Mouse (Mus musculus): ENCODE measurements around the gene Vash1.

GRCm38 (mm10) chr12:86693389-86693788 is 14.9 kb downstream of the Vash1 start:
- TF ChIP-seq CTCF (IDR thresholded peaks at IDR 0.05; ENCODE audit: borderline replicate concordance, extremely low read depth, insufficient read depth, insufficient read length): no peak
- no peak for TF ChIP-seq POLR2A (IDR thresholded peaks at IDR 0.05; ENCODE audit: borderline replicate concordance, extremely low read depth, insufficient read depth, insufficient read length, poor library complexity, severe bottlenecking)
